Mouse (Mus musculus): Measurements from ENCODE around the gene Rnf222. TPM values are rescaled to one million over a fixed set of nuclear protein-coding genes. Genes with fewer than 3 reads are reported as not detected.

The Rnf222 gene
- polyA plus RNA-seq, 1 experiment from 2014 or later = not detected

GRCm38 (mm10) chr11:68902047-68902364 lies 13.7 kb downstream of the Rnf222 start:
- H3K9me3 ChIP-seq (ENCODE audit: control insufficient read depth, low read length) = no peaks in the 10 kb centered on the region
- WGBS = 1% methylated on average over 10 of the region's 10 CpGs
- H3K4me3 ChIP-seq (ENCODE audit: low read depth, low read length) = peak overlapping the region; percentile 98

GRCm38 (mm10) chr11:68902367-68902766 lies 14.0 kb downstream of the Rnf222 start:
- WGBS = 2% methylated on average over 11 of the region's 11 CpGs

More at GRCm38 (mm10) chr11:68902047-68902364, 13.7 kb downstream of the Rnf222 start:
- Histone ChIP-seq H3K9ac (ENCODE audit: low read length) (peak overlapping the region; percentile 95), H3K4me2 (ENCODE audit: low read depth, severe bottlenecking) (peak overlapping the region; percentile 70), H3K36me3 (ENCODE audit: control insufficient read depth, insufficient read depth, low read length) (peaks cover 19% of the 10 kb centered on the region), H3K27ac (replicated peaks; ENCODE audit: low read depth, low read length) (peak overlapping the region; percentile 94), H3K4me1 (ENCODE audit: control insufficient read depth, insufficient read depth, low read length) (peaks cover 4% of the 10 kb centered on the region), H3K27me3 (ENCODE audit: control insufficient read depth, insufficient read depth, low read length) (no peaks in the 10 kb centered on the region)
- ATAC-seq (ENCODE audit: insufficient number of reproducible peaks, low FRiP score, low TSS enrichment, low read depth) (no peak), DNase-seq (ENCODE audit: low spot score) (no peak)

GRCm38 (mm10) chr11:68902823-68903222 lies 14.5 kb downstream of the Rnf222 start:
- H3K9ac ChIP-seq (ENCODE audit: low read length) = peak overlapping the region; percentile 95
- H3K4me1 ChIP-seq (ENCODE audit: control insufficient read depth, insufficient read depth, low read length) = peaks cover 4% of the 10 kb centered on the region
- H3K27ac ChIP-seq (replicated peaks; ENCODE audit: low read depth, low read length) = no peak overlapping the region
- H3K9me3 ChIP-seq (ENCODE audit: control insufficient read depth, low read length) = no peaks in the 10 kb centered on the region
- no peak for ATAC-seq (ENCODE audit: insufficient number of reproducible peaks, low FRiP score, low TSS enrichment, low read depth)
- 84% methylated on average over 5 of the region's 5 CpGs for WGBS
- DNase-seq (ENCODE audit: low spot score) = no peak
- H3K36me3 ChIP-seq (ENCODE audit: control insufficient read depth, insufficient read depth, low read length) = peaks cover 19% of the 10 kb centered on the region
- peak overlapping the region; percentile 98 for H3K4me3 ChIP-seq (ENCODE audit: low read depth, low read length)
- no peaks in the 10 kb centered on the region for H3K27me3 ChIP-seq (ENCODE audit: control insufficient read depth, insufficient read depth, low read length)
- peak overlapping the region; percentile 70 for H3K4me2 ChIP-seq (ENCODE audit: low read depth, severe bottlenecking)

More at GRCm38 (mm10) chr11:68902367-68902766, 14.0 kb downstream of the Rnf222 start:
- peak overlapping the region; percentile 70 for H3K4me2 ChIP-seq (ENCODE audit: low read depth, severe bottlenecking)
- no peak for DNase-seq (ENCODE audit: low spot score)
- no peaks in the 10 kb centered on the region for H3K27me3 ChIP-seq (ENCODE audit: control insufficient read depth, insufficient read depth, low read length)
- no peak overlapping the region for H3K27ac ChIP-seq (replicated peaks; ENCODE audit: low read depth, low read length)
- peaks cover 19% of the 10 kb centered on the region for H3K36me3 ChIP-seq (ENCODE audit: control insufficient read depth, insufficient read depth, low read length)
- peak overlapping the region; percentile 95 for H3K9ac ChIP-seq (ENCODE audit: low read length)
- H3K9me3 ChIP-seq (ENCODE audit: control insufficient read depth, low read length) = no peaks in the 10 kb centered on the region
- H3K4me1 ChIP-seq (ENCODE audit: control insufficient read depth, insufficient read depth, low read length) = peaks cover 4% of the 10 kb centered on the region
- ATAC-seq (ENCODE audit: insufficient number of reproducible peaks, low FRiP score, low TSS enrichment, low read depth) = no peak
- H3K4me3 ChIP-seq (ENCODE audit: low read depth, low read length) = peak overlapping the region; percentile 98

DNA sequence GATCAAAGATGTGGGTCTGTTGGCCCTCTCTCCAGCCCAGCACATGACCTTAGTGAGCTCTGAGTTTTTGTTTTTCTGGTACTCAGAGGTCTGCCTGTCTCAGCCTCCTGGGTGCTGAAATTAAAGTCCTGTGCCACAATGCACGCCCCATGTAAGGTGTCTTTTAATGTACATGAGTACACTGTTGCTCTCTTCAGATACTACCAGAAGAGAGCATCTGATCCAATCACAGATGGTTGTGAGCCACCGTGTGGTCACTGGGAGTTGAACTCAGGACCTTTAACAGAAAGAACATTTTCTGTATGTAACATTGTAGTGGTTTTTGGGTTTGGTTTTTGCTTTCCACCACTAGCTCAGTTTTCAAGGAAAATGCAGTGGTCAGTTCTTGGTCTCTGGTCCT lies 15.4 kb downstream of the Rnf222 start:
- Histone ChIP-seq H3K4me3 (ENCODE audit: low read depth, low read length) (no peak overlapping the region), H3K27ac (replicated peaks; ENCODE audit: low read depth, low read length) (no peak overlapping the region), H3K4me1 (ENCODE audit: control insufficient read depth, insufficient read depth, low read length) (peaks cover 4% of the 10 kb centered on the region), H3K9ac (ENCODE audit: low read length) (no peak overlapping the region), H3K9me3 (ENCODE audit: control insufficient read depth, low read length) (no peaks in the 10 kb centered on the region), H3K27me3 (ENCODE audit: control insufficient read depth, insufficient read depth, low read length) (no peaks in the 10 kb centered on the region), H3K36me3 (ENCODE audit: control insufficient read depth, insufficient read depth, low read length) (peaks cover 19% of the 10 kb centered on the region), H3K4me2 (ENCODE audit: low read depth, severe bottlenecking) (no peak overlapping the region)
- no peak for DNase-seq (ENCODE audit: low spot score)
- WGBS = 92% methylated on average over 2 of the region's 2 CpGs
- no peak for ATAC-seq (ENCODE audit: insufficient number of reproducible peaks, low FRiP score, low TSS enrichment, low read depth)

GRCm38 (mm10) chr11:68904375-68905137 lies 16.2 kb downstream of the Rnf222 start:
- Histone ChIP-seq H3K9ac (ENCODE audit: low read length) (no peak overlapping the region), H3K4me2 (ENCODE audit: low read depth, severe bottlenecking) (no peak overlapping the region), H3K27me3 (ENCODE audit: control insufficient read depth, insufficient read depth, low read length) (no peaks in the 10 kb centered on the region), H3K36me3 (ENCODE audit: control insufficient read depth, insufficient read depth, low read length) (peaks cover 19% of the 10 kb centered on the region), H3K9me3 (ENCODE audit: control insufficient read depth, low read length) (no peaks in the 10 kb centered on the region), H3K4me3 (ENCODE audit: low read depth, low read length) (no peak overlapping the region), H3K27ac (replicated peaks; ENCODE audit: low read depth, low read length) (no peak overlapping the region), H3K4me1 (ENCODE audit: control insufficient read depth, insufficient read depth, low read length) (peaks cover 7% of the 10 kb centered on the region)
- peak; percentile 82 for DNase-seq (ENCODE audit: low spot score)
- ATAC-seq (ENCODE audit: insufficient number of reproducible peaks, low FRiP score, low TSS enrichment, low read depth) = no peak
- WGBS = 88% methylated on average over 8 of the region's 8 CpGs

GRCm38 (mm10) chr11:68905138-68905531 lies 16.8 kb downstream of the Rnf222 start:
- no peak overlapping the region for H3K9ac ChIP-seq (ENCODE audit: low read length)
- no peaks in the 10 kb centered on the region for H3K27me3 ChIP-seq (ENCODE audit: control insufficient read depth, insufficient read depth, low read length)
- no peaks in the 10 kb centered on the region for H3K9me3 ChIP-seq (ENCODE audit: control insufficient read depth, low read length)
- H3K4me3 ChIP-seq (ENCODE audit: low read depth, low read length) = no peak overlapping the region
- no peak overlapping the region for H3K27ac ChIP-seq (replicated peaks; ENCODE audit: low read depth, low read length)
- peaks cover 7% of the 10 kb centered on the region for H3K4me1 ChIP-seq (ENCODE audit: control insufficient read depth, insufficient read depth, low read length)
- ATAC-seq (ENCODE audit: insufficient number of reproducible peaks, low FRiP score, low TSS enrichment, low read depth) (no peak), DNase-seq (ENCODE audit: low spot score) (no peak)
- 89% methylated on average over 3 of the region's 3 CpGs for WGBS
- peaks cover 19% of the 10 kb centered on the region for H3K36me3 ChIP-seq (ENCODE audit: control insufficient read depth, insufficient read depth, low read length)
- H3K4me2 ChIP-seq (ENCODE audit: low read depth, severe bottlenecking) = no peak overlapping the region

DNA sequence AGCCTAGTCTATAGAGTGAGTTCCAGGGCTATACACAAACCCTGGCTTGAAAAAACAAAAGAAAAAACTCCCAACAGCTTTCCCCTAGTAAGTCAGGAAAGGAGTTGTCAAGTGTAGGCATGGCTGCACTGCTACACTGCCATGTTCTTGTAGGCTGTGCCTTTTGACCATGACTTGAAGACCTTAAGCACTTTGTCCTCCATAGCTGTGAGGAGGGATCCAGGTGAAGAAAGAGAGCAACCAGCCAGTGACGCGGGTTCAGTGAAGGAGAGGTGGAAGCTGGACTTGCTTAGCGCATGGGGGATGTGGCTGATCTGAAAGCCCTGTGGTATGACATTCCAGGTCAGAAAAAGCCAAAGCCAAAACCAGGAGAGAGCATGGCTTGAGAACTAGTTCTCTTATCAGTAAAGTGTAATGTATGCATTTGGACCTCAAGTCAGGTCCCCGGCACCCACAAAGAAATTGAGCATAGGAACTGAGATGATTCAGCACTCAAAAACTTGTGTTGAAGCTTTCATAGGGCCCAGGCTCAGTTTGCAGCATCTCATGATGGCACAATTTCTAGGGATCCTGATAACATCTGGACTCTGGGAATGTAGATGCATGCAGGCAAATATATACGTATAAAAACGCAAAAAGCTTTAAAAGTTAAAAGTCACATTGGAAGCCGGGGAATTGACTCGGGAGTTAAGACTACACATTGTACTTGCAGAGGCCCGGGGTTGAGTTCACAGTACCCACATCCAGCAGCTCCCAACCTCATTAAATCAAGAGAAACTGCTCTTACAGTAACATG lies 17.5 kb downstream of the Rnf222 start:
- Histone ChIP-seq H3K27ac (replicated peaks; ENCODE audit: low read depth, low read length) (no peak overlapping the region), H3K4me1 (ENCODE audit: control insufficient read depth, insufficient read depth, low read length) (peaks cover 7% of the 10 kb centered on the region), H3K9me3 (ENCODE audit: control insufficient read depth, low read length) (no peaks in the 10 kb centered on the region), H3K27me3 (ENCODE audit: control insufficient read depth, insufficient read depth, low read length) (no peaks in the 10 kb centered on the region), H3K4me3 (ENCODE audit: low read depth, low read length) (no peak overlapping the region), H3K9ac (ENCODE audit: low read length) (no peak overlapping the region), H3K36me3 (ENCODE audit: control insufficient read depth, insufficient read depth, low read length) (peaks cover 19% of the 10 kb centered on the region), H3K4me2 (ENCODE audit: low read depth, severe bottlenecking) (no peak overlapping the region)
- ATAC-seq (ENCODE audit: insufficient number of reproducible peaks, low FRiP score, low TSS enrichment, low read depth) (no peak), DNase-seq (ENCODE audit: low spot score) (no peak)
- 89% methylated on average over 9 of the region's 9 CpGs for WGBS

- no peak overlapping the region for H3K4me2 ChIP-seq (ENCODE audit: low read depth, severe bottlenecking)
- no peak for DNase-seq (ENCODE audit: low spot score)
- WGBS = 88% methylated on average over 4 of the region's 4 CpGs
- H3K9ac ChIP-seq (ENCODE audit: low read length) = no peak overlapping the region
- ATAC-seq (ENCODE audit: insufficient number of reproducible peaks, low FRiP score, low TSS enrichment, low read depth) = no peak
- H3K27ac ChIP-seq (replicated peaks; ENCODE audit: low read depth, low read length) = no peak overlapping the region
- no peaks in the 10 kb centered on the region for H3K9me3 ChIP-seq (ENCODE audit: control insufficient read depth, low read length)
- H3K4me3 ChIP-seq (ENCODE audit: low read depth, low read length) = no peak overlapping the region
- peaks cover 7% of the 10 kb centered on the region for H3K4me1 ChIP-seq (ENCODE audit: control insufficient read depth, insufficient read depth, low read length)
- peaks cover 19% of the 10 kb centered on the region for H3K36me3 ChIP-seq (ENCODE audit: control insufficient read depth, insufficient read depth, low read length)
- H3K27me3 ChIP-seq (ENCODE audit: control insufficient read depth, insufficient read depth, low read length) = no peaks in the 10 kb centered on the region
These were observed 18.1 kb downstream of the Rnf222 start for GRCm38 (mm10) chr11:68906461-68906790.

Data from limb, embryonic 11.5 days (tissue).